Mouse (Mus musculus): ENCODE data around the gene Sdk1.

Gene Sdk1

GRCm38 (mm10) chr5:142111989-142112388 is 870.7 kb downstream of the Sdk1 start:
- no peak for DNase-seq (ENCODE audit: low read depth, low spot score)

DNA sequence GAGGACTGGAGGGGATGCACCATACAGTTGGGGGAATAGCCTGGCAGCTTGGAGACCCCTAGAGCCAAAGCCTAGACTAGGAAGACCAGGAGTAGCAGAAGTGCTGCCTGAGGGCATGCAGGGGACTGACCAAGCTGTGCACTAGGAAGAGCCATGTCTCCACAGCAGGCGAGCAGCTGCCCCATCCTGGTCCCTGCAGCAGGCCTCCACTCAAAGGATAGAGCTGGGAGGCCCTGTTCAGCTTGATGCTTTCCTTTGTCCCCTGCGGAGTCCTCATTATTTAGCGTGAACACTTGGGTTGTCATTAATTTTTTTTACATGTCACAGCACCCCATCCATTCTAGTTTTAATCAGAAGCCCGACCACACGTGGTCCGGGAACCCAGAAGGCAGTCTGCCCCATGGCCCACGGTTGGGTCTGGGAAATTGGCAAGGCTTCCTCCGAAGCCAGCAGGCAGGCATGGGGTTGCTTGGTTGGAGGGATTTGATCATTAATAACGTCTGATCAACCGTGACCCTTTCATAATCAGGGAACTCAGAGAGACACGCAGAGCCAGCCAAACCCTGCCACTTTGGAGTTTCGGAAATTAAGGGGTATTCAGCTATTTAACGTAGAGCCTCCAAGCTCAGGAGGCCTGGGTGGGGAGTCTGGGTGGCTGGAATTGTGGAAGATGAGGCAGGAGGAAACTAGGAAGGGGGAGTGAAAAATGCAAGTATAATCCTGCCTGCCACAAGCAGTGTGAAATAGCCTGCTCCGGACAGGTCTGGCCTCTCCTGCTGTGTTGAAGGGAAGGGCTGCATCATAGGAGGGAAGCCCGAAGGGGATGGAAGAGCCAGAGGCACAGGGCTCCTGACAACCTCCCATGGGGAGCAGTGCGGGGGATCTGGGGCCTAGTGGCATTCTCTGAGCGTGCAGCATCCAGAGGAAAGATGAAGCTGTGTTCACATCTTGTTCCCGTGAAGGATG is 872.2 kb downstream of the Sdk1 start:
- no peak for DNase-seq (ENCODE audit: low read depth, low spot score)

DNA sequence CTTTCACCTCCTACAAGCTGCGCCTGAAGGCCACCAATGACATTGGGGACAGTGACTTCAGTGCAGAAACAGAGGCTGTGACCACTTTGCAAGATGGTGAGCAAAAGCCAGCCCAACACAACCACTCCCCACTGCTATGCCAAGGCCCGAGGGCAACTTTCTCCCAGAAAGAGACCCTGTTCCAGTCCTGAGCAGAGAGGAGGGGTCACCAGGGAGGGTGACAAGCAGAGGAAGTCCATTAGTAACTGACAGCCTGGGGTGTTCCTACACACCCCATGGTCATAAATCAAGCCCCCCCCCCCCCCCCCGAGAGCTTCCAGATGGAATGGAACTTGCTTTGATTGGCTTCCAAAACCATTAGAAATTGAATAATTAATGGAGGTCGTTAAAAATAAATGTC is 886.5 kb downstream of the Sdk1 start:
- DNase-seq (ENCODE audit: low read depth, low spot score), result no peak

GRCm38 (mm10) chr5:142128181-142128611 is 886.9 kb downstream of the Sdk1 start:
- no peak for DNase-seq (ENCODE audit: low read depth, low spot score)

- no peak for DNase-seq (ENCODE audit: low read depth, low spot score)
Measured at GRCm38 (mm10) chr5:142130004-142130403, 888.7 kb downstream of the Sdk1 start.

DNA sequence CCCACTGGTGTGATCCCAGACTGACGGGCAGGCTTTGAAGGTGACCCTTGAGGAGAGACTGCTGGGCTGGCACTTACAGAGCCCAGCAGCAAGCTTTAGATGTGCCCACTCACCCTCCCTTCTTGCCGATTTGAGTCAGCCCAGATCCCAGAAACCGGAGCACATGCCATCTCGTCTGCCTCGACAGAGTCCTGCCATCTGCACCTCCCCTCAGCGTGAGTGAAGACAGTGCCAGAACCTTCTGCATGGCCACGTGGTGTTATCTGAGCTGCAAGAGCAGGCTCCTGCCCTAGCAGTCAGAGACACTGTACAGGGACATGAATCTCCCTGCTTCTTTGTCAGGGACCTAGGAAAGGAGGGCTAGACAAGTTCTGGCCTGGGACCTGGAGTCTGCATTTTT is 898.7 kb downstream of the Sdk1 start:
- DNase-seq (ENCODE audit: low read depth, low spot score), result no peak

DNA sequence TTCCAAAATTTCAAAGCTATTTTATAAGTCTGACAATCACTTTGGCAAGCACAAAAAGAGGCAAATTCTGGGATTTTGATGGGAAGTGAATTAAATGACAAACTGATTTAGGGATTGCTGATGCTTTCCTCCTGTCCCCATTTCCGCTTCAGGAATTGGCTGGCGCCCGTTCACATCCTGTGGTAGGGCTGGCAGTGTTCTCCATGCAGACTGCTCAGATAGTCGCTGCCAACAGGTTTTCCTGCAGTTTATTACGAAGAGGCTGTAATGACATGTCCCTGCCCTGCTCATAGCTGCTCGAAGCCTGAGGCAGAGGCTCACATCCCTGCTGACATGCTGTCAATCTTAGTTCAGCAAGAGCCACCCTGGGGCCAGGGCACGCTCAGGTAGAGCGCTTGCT is 908.3 kb downstream of the Sdk1 start:
- no peak for DNase-seq (ENCODE audit: low read depth, low spot score)

DNA sequence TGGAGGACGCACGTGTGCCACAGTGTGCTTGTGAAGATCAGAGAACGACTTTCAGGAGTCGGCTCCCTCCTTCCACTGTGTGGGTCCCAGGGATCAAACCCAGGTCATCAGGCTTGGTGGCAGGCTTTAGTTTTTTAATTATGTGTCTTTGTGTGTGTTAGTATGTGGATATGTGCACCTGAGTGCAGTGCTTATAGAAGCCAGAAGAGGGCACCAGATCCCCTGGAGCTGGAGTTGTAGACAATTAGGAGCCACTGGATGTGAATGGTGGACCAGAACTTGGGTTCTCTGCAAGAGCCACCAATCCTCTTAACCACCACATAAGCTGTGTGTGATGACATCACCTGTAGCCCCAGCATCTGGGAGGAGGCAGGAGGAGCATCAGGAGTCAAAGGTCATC is 909.5 kb downstream of the Sdk1 start:
- DNase-seq (ENCODE audit: low read depth, low spot score), result no peak

GRCm38 (mm10) chr5:142156868-142157852 is 915.9 kb downstream of the Sdk1 start:
- DNase-seq (ENCODE audit: low read depth, low spot score), result peak; percentile 17

DNA sequence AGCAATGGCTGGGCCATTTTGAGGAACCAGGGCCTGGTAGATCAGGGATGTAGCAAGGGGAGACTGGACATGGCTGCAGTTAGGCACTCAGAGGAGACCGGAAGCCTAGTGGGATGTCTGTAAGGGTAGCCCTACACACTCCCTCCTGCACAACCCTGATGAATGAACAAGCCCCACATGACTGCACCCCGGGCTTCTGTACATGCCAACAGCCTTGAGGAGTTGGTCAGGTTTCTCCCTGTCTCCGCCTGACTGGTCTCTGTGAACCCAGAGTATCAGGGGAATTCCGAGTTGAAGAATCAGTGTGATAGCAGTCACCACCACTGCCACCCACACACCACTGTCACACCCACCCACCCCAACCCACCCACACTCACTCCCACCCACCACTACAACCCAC is 922.2 kb downstream of the Sdk1 start:
- DNase-seq (ENCODE audit: low read depth, low spot score), result no peak

- DNase-seq (ENCODE audit: low read depth, low spot score), result no peak
Measured at GRCm38 (mm10) chr5:142173636-142174035, 932.3 kb downstream of the Sdk1 start.

- no peak for DNase-seq (ENCODE audit: low read depth, low spot score)
Measured at GRCm38 (mm10) chr5:142178164-142178563, 936.9 kb downstream of the Sdk1 start.

DNA sequence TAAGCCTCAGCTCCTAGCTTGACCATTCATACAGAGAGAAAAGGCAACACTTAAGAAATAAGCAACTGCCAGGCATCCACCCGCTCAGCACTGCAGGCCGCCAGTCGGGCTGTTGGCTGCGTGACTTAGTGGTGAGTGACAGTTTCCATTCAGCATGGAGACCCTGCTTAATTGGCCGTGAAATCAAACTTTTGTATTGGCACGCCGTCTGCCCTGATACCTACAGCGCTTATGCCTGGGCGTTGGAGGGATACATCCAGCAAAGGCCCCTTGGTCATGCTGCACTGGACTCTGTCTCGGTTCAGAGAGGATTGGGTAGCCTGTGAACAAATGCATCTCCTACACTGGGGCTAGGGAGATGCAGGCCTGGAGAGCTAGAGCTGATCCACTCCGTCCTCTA is 938.0 kb downstream of the Sdk1 start:
- peak; percentile 5 for DNase-seq (ENCODE audit: low read depth, low spot score)

- no peak for DNase-seq (ENCODE audit: low read depth, low spot score)
Measured at GRCm38 (mm10) chr5:142181862-142182261, 940.6 kb downstream of the Sdk1 start.

- DNase-seq (ENCODE audit: low read depth, low spot score), result no peak
Measured at GRCm38 (mm10) chr5:142188765-142189164, 947.5 kb downstream of the Sdk1 start.

GRCm38 (mm10) chr5:142209911-142210310 is 968.6 kb downstream of the Sdk1 start:
- no peak for DNase-seq (ENCODE audit: low read depth, low spot score)

- DNase-seq (ENCODE audit: low read depth, low spot score), result no peak
Measured at GRCm38 (mm10) chr5:142212252-142212651, 971.0 kb downstream of the Sdk1 start.

GRCm38 (mm10) chr5:142215981-142216380 is 974.7 kb downstream of the Sdk1 start:
- no peak for DNase-seq (ENCODE audit: low read depth, low spot score)

- DNase-seq (ENCODE audit: low read depth, low spot score), result no peak
Measured at GRCm38 (mm10) chr5:142220851-142221503, 979.7 kb downstream of the Sdk1 start.

DNA sequence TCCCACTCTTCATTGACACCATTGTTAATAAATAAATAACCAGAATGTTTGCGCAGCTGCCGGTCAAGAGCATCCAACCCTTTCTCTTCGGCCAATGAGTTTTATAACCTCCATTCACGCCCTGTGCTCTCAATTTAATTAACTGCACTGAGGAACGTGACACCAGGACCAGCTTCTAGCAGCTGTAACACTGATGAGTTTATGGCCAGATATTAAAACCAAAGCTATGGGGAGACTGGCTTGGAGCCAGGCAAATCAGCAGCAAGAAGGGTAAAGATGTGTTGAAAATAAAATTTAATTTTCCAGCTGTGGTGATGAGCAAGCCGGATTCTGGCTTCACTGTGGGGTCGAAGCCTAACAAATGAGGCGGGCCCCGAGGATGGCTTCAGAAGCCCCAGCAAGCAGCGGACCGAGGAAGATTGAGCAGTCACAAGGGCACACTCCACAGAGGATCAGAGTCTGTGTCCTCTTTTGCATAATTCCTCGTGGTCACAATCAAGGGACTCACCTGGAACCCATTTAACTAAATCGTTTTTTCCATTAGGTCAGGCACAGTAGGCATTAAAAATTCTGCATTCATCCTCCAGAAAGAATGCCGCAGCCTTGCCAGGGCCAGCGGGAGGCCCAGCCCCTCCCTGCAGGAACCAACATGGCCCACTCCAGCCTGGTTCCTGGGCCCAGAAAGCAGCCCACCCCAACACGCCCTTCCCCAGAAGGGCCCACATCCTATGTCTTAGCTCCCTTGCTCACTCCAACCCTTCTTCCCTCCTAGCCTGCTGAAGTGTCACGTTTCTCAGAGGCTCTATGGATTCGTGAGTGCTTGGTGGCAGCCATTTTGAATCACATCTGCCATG is 987.9 kb downstream of the Sdk1 start:
- no peak for DNase-seq (ENCODE audit: low read depth, low spot score)

DNA sequence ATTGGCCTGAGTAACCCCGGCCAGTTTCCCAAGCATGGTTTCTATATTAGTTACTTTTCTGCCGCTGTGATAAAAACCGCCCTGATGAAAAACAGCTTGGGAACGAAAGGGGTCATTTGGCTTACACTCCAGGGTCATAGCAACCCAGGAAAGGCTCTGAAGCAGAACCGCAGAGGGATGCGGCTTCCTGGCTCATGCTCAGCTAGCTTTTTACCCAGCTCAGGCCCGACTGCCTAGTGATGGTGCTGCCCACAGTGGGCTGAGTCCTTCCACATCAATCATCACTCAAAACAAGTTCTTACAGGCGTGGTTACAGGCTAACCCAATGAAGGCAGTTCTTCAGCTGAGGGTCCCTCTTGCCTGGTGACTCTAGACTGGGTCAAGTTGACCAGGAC is 988.5 kb downstream of the Sdk1 start:
- no peak for DNase-seq (ENCODE audit: low read depth, low spot score)
